Mouse (Mus musculus): ENCODE results near the gene Trio. TPM values are rescaled to one million over a fixed set of nuclear protein-coding genes. Genes with fewer than 3 reads are reported as not detected.
A peak's percentile ranks its signal among the peaks of the same experiment; 100 is the strongest.

Trio gene
- polyA plus RNA-seq, 1 experiment from 2014 or later, result 8.8 TPM

DNA sequence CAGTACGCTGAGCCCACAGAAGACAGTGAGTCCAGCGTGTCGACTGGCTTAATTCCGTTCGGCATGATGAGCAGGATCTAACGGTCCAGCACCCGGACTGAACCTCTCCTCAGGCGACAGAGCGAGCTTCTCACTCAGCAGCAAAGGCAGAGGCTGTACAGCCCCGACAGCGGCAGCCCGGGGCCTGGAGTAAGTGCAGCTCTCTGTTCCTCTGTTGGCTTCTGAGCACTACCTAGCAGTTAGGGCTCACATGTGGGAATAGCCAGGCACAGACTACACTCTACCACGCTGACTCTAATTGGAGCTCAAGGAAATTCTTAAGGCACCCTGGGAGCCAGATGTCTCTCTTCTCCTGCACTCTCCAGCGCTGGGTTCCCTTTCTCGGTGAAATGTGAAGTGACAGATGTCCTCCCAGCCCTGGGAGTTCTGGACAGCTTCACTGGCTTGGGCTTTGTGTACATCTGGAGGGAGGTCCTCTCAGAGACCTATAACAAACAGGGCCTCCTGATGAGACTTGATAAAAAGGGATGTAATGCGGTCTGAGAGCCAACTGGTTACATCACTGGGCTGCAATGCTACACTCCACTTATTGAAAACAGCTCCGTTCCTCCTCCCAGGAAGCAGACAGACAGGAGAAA lies 237.4 kb downstream of the Trio start:
- Histone ChIP-seq H3K27ac (replicated peaks) (peak overlapping the region; percentile 82), H3K4me2 (replicated peaks; ENCODE audit: low read depth) (peak overlapping the region; percentile 46), H3K27me3 (ENCODE audit: control insufficient read depth, insufficient read depth, low read length) (no peaks in the 10 kb centered on the region), H3K4me3 (ENCODE audit: low read depth, low read length) (peak overlapping the region; percentile 42), H3K4me1 (replicated peaks; ENCODE audit: control insufficient read depth, insufficient read depth) (peaks cover 14% of the 10 kb centered on the region), H3K36me3 (ENCODE audit: control insufficient read depth, insufficient read depth, low read length) (no peaks in the 10 kb centered on the region), H3K9ac (ENCODE audit: low read length) (peak overlapping the region; percentile 55), H3K9me3 (ENCODE audit: control insufficient read depth, low read length) (no peaks in the 10 kb centered on the region)
- TF ChIP-seq EP300 (optimal IDR thresholded peaks at IDR 0.05), result no peak
- no peak for TF ChIP-seq CTCF (IDR thresholded peaks at IDR 0.05; ENCODE audit: low read depth)
- 45% methylated on average over 17 of the region's 17 CpGs for WGBS
- ATAC-seq (ENCODE audit: low FRiP score, low TSS enrichment) (peak; percentile 75), DNase-seq (ENCODE audit: low spot score) (no peak)

DNA sequence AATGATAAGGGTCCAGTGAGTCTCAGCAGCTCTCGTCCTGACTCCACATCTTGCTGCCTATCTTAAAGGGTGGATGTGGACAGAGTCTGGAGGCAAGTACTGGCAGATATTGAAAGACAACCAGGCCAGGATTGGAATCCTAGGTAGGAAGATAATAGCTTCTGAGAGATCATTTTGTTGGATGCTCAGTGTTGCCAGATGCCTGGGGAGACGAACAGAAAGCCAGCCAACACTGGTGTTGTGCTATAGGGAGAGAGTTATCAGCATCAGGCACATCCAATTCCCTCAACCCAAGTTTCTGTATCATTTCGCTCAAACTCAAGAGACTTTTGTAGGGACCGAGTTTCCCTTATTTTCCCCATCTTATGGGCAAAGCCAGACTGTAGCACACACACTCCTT lies 238.5 kb downstream of the Trio start:
- Histone ChIP-seq H3K4me3 (ENCODE audit: low read depth, low read length) (peak overlapping the region; percentile 42), H3K36me3 (ENCODE audit: control insufficient read depth, insufficient read depth, low read length) (no peaks in the 10 kb centered on the region), H3K4me1 (replicated peaks; ENCODE audit: control insufficient read depth, insufficient read depth) (peaks cover 12% of the 10 kb centered on the region), H3K9ac (ENCODE audit: low read length) (peak overlapping the region; percentile 43; the same call in 1 of the 2 replicates), H3K9me3 (ENCODE audit: control insufficient read depth, low read length) (no peaks in the 10 kb centered on the region), H3K27ac (replicated peaks) (peak overlapping the region; percentile 53; the same call in 1 of the 2 replicates), H3K27me3 (ENCODE audit: control insufficient read depth, insufficient read depth, low read length) (no peaks in the 10 kb centered on the region), H3K4me2 (replicated peaks; ENCODE audit: low read depth) (peak overlapping the region; percentile 46)
- WGBS, result 65% methylated on average over 4 of the region's 4 CpGs
- DNase-seq (ENCODE audit: low spot score) (no peak), ATAC-seq (ENCODE audit: low FRiP score, low TSS enrichment) (no peak)
- TF ChIP-seq CTCF (IDR thresholded peaks at IDR 0.05; ENCODE audit: low read depth), result no peak
- TF ChIP-seq EP300 (optimal IDR thresholded peaks at IDR 0.05), result no peak

DNA sequence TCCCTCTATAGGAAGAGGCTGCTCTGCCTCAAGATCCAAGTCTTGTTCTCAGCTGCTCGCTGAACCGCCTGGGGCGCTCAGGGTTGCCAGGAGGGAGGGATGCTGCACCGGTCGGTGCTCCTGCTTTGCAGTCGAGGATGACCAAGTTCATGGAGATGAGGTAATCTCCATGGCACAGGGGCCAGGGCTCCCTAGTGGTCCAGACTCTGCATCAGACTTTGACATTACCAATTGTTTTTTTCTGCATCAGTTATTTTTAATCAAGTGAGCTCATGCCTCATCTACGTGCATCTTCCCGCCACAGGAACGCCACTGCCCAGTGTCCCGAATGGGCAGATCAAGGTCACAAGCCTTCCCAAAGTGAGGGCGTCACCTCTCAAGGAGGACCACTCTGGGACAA lies 239.2 kb downstream of the Trio start:
- ATAC-seq (ENCODE audit: low FRiP score, low TSS enrichment) (no peak), DNase-seq (ENCODE audit: low spot score) (no peak)
- H3K9ac ChIP-seq (ENCODE audit: low read length), result peak overlapping the region; percentile 43; the same call in 1 of the 2 replicates
- no peak for TF ChIP-seq EP300 (optimal IDR thresholded peaks at IDR 0.05)
- TF ChIP-seq CTCF (IDR thresholded peaks at IDR 0.05; ENCODE audit: low read depth), result no peak
- no peak overlapping the region; the same call in 1 of the 2 replicates for H3K27ac ChIP-seq (replicated peaks)
- H3K36me3 ChIP-seq (ENCODE audit: control insufficient read depth, insufficient read depth, low read length), result no peaks in the 10 kb centered on the region
- H3K27me3 ChIP-seq (ENCODE audit: control insufficient read depth, insufficient read depth, low read length), result no peaks in the 10 kb centered on the region
- H3K4me1 ChIP-seq (replicated peaks; ENCODE audit: control insufficient read depth, insufficient read depth), result peaks cover 12% of the 10 kb centered on the region
- peak overlapping the region; percentile 46 for H3K4me2 ChIP-seq (replicated peaks; ENCODE audit: low read depth)
- peak overlapping the region; percentile 42; the same call in 1 of the 2 replicates for H3K4me3 ChIP-seq (ENCODE audit: low read depth, low read length)
- WGBS, result 57% methylated on average over 11 of the region's 11 CpGs
- no peaks in the 10 kb centered on the region for H3K9me3 ChIP-seq (ENCODE audit: control insufficient read depth, low read length)

DNA sequence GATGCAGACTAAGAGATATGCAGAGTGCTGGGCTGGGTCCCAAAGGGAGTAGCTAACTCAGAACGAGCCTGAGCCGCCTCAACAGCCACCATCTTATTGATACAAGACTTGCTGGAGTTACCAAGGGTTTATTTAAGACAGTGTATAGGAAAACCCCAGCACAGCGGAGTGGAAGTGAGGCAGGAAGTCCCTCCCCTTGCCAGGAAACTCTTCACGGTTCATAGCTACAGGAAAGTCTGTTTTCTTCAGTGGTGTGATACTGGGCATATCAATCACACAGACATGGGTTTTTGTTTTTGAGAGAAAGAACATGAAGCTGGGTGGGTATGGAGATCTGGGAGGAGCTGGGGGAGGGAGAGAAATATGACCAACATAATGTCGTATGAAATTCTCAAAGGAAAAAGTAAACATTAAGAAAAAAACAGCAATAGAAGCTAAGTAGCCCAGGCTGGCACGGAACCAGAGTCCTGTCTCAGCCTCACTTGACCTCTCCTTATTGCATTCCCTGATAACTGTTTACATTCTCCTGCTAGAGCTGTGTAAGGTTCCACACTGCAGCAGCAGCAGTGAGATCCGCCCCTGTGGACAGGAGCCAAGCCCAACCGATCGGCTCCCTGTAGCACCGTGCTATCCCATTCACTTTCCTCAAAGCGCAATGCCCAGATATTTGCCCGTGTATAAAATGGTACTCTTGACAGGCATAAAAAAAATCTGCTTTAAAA lies 240.2 kb downstream of the Trio start:
- H3K4me2 ChIP-seq (replicated peaks; ENCODE audit: low read depth), result peak overlapping the region; percentile 38
- H3K27ac ChIP-seq (replicated peaks), result peak overlapping the region; percentile 84
- DNase-seq (ENCODE audit: low spot score) (peak; percentile 38), ATAC-seq (ENCODE audit: low FRiP score, low TSS enrichment) (peak; percentile 56; the same call in 1 of the 2 replicates)
- no peaks in the 10 kb centered on the region for H3K36me3 ChIP-seq (ENCODE audit: control insufficient read depth, insufficient read depth, low read length)
- no peaks in the 10 kb centered on the region for H3K9me3 ChIP-seq (ENCODE audit: control insufficient read depth, low read length)
- no peaks in the 10 kb centered on the region for H3K27me3 ChIP-seq (ENCODE audit: control insufficient read depth, insufficient read depth, low read length)
- peaks cover 12% of the 10 kb centered on the region for H3K4me1 ChIP-seq (replicated peaks; ENCODE audit: control insufficient read depth, insufficient read depth)
- peak overlapping the region; percentile 10; the same call in 1 of the 2 replicates for H3K4me3 ChIP-seq (ENCODE audit: low read depth, low read length)
- 26% methylated on average over 12 of the region's 12 CpGs for WGBS
- TF ChIP-seq CTCF (IDR thresholded peaks at IDR 0.05; ENCODE audit: low read depth), result no peak
- H3K9ac ChIP-seq (ENCODE audit: low read length), result 0 out of 2 replicates have a peak overlapping the region, but pooled peaks have one; percentile 13

DNA sequence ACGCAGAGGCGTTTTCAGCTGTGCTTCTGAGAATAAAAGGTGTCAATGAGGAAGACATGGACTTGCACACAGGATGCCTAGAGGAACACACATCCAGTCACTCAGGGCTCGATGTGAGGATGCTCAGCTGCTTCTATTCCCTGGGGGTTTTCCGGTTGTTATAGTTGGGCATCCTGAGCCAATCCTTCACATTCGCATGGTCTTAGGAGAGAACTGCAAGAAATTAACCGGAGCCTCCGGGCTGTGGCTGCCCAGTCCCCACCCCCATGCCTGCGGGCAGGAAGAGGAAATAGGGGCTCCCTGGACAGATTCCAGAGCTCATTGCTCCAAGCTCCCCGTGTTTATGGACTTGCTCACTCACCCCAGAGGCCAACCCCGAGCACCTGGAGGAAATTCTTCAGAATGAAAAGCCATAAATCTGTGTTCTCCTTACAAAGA lies 241.5 kb downstream of the Trio start:
- no peak overlapping the region for H3K4me3 ChIP-seq (ENCODE audit: low read depth, low read length)
- H3K9me3 ChIP-seq (ENCODE audit: control insufficient read depth, low read length), result no peaks in the 10 kb centered on the region
- no peaks in the 10 kb centered on the region for H3K36me3 ChIP-seq (ENCODE audit: control insufficient read depth, insufficient read depth, low read length)
- WGBS, result 30% methylated on average over 10 of the region's 10 CpGs
- peaks cover 12% of the 10 kb centered on the region for H3K4me1 ChIP-seq (replicated peaks; ENCODE audit: control insufficient read depth, insufficient read depth)
- TF ChIP-seq CTCF (IDR thresholded peaks at IDR 0.05; ENCODE audit: low read depth) (no peak), EP300 (optimal IDR thresholded peaks at IDR 0.05) (no peak)
- 0 out of 2 replicates have a peak overlapping the region, but pooled peaks have one; percentile 31 for H3K9ac ChIP-seq (ENCODE audit: low read length)
- H3K27ac ChIP-seq (replicated peaks), result peak overlapping the region; percentile 84
- ATAC-seq (ENCODE audit: low FRiP score, low TSS enrichment) (no peak), DNase-seq (ENCODE audit: low spot score) (no peak)
- no peaks in the 10 kb centered on the region for H3K27me3 ChIP-seq (ENCODE audit: control insufficient read depth, insufficient read depth, low read length)
- H3K4me2 ChIP-seq (replicated peaks; ENCODE audit: low read depth), result peak overlapping the region; percentile 28

All from stomach, postnatal 0 days (tissue).